Mouse (Mus musculus) liver, embryonic 14 days (tissue): Measurements from ENCODE around the gene Olfr1289. TPM values are rescaled to one million over a fixed set of nuclear protein-coding genes. Genes with fewer than 3 reads are reported as not detected.

Experiments
- polyA plus RNA-seq: library from polyadenylated mRNA; depleted of rRNA; stranded (reverse); fragments of >200 nt; gene quantifications from 2 replicates; pipeline ENCODE4 v1.2.3, GENCODE M21; 2012; rRNA removed

Gene Olfr1289
- polyA plus RNA-seq, result not detected in 2 replicates

DNA sequence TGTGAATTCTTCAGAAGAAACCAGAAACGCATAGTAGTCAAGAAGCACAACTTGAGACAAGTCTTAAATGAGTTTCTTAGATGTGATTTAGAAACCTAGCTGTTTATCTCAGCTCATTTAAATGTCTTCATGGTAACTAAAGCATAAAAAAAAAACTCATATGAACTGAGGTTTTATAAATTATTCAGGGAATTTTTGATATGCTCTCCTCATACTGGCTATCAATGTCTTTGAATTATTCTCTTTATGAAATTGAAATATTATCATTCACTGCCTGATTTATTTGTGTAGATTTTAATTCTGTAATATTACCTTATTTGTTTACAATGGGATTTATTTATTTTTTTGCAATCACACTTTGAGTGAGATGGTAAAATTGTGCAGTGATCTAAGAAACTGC is at the start of gene Olfr1289:
Gene Olfr1289 (plus strand): TSS at position 301 of the 400 bp plus-strand sequence.

DNA sequence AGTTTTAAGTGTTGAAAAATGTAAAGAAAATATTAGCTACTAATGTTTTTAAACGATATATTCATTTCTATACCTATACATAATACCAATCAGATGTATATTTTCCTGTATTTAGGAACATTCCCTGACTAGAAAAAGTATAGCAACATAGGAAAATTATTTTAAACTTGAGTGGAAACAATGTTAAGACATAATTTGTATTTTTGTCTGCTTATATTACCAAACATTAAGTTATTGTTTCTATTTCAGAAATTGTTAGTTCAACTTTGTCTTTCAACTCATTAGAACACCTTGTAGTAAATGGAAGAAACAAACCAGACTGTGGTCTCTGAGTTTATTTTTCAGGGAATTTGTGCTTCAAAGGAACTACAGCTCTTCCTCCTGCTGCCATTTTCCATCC is 31.8 kb upstream of the Olfr1289 start, which contains the start of gene Olfr1287:
Gene Olfr1287 (plus strand): TSS at position 301 of the 400 bp plus-strand sequence.

DNA sequence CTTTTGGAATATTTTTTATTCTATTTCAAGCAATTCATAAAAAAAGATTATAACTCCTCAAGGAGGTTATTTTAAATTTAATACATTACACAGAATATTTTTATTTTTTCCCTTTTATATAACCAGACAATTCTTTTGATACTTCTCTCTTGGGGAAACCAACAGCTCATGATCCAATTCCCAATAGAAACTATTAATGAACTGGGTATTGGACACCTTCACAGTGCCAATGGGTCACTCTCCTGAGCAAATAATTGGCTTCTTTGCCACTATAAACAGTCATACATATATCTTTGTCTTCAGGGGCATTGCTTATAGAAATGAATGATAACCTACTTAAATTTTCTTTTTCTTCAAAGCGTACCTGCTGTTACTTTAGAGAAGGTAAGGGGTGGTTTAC is 6.8 kb upstream of the Olfr1289 start, which contains the start of gene Olfr1288:
Gene Olfr1288 (plus strand): TSS at position 301 of the 400 bp plus-strand sequence.

DNA sequence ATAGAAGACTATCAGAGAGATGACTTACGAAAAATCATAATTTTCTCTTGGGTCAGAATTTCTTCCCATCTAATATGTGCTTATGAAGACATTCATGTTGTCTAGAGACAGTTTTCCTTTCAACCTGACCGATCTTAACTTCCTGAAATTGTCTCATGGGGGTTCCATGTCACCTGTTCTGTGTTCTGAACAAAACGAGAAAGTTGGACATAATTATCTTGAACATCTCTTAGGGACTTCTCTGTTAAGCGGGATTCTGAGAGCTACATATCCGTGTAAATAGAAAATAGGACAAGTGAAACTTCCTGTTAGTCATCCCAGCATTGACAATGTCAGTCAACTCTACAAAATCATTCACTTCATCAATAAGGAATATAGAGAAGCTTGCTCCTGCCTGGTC is 13.1 kb downstream of the Olfr1289 start, which contains the start of gene Olfr1290:
Gene Olfr1290 (minus strand): TSS at position 101 of the 400 bp plus-strand sequence.

DNA sequence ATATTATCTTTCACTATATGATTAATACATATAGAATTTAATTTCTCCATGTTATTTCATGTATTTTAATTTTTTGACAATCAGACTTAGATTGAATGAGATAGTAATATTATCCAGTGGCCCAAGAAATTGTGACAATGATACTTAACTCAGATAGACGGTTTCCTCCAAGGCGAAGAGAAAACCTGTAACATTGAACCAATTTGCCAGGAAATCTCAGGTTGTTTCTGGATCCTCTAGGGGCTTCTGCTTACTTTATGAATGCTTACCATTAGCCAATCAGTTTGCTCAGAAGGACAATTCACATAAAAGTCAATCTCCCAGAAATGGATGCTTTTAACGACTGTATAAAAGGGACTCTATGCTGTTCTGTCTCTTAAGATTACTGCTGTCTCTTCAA is 16.3 kb downstream of the Olfr1289 start, which contains the start of gene Olfr1291-ps1:
Gene Olfr1291-ps1 (plus strand): TSS at position 301 of the 400 bp plus-strand sequence.

DNA sequence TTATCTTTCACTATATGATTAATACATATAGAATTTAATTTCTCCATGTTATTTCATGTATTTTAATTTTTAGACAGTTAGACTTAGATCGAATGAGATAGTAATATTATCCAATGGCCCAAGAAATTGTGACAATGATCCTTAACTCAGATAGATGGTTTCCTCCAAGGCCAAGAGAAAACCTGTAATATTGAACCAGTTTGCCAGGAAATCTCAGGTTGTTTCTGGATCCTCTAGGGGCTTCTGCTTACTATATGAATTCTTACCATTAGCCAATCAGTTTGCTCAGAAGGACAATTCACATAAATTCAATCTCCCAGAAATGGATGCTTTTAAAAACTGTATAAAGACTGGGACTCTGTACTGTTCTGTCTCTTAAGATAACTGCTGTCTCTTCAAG is 44.3 kb downstream of the Olfr1289 start, which contains the start of gene Olfr1293-ps:
Gene Olfr1293-ps (plus strand): TSS at position 301 of the 400 bp plus-strand sequence.

Other genes starting within 250 kb of the Olfr1289 start
- not detected in 2 replicates for gene Olfr1275, start 245.5 kb upstream of the Olfr1289 start, polyA plus RNA-seq
- gene Olfr1276, start 226.3 kb upstream of the Olfr1289 start, polyA plus RNA-seq, result not detected in 2 replicates
- not detected in 2 replicates for gene Olfr1277, start 206.7 kb upstream of the Olfr1289 start, polyA plus RNA-seq
- not detected in 2 replicates for gene Olfr1278, start 190.7 kb upstream of the Olfr1289 start, polyA plus RNA-seq
- not detected in 2 replicates for gene Olfr1279, start 180.2 kb upstream of the Olfr1289 start, polyA plus RNA-seq
- gene Olfr1280, start 166.8 kb upstream of the Olfr1289 start, polyA plus RNA-seq, result not detected in 2 replicates
- not detected in 2 replicates for gene Olfr1281, start 154.3 kb upstream of the Olfr1289 start, polyA plus RNA-seq
- not detected in 2 replicates for gene Olfr1282, start 144.7 kb upstream of the Olfr1289 start, polyA plus RNA-seq
- not detected in 2 replicates for gene Olfr1283, start 114.0 kb upstream of the Olfr1289 start, polyA plus RNA-seq
- gene Olfr1284, start 105.3 kb upstream of the Olfr1289 start, polyA plus RNA-seq, result not detected in 2 replicates
- gene Olfr1286, start 57.7 kb upstream of the Olfr1289 start, polyA plus RNA-seq, result not detected in 2 replicates
- gene Olfr1287, start 31.7 kb upstream of the Olfr1289 start, polyA plus RNA-seq, result not detected in 2 replicates
- not detected in 2 replicates for gene Olfr1288, start 6.7 kb upstream of the Olfr1289 start, polyA plus RNA-seq
- not detected in 2 replicates for gene Olfr1290, start 13.0 kb downstream of the Olfr1289 start, polyA plus RNA-seq
- not detected in 2 replicates for gene Olfr1291-ps1, start 16.4 kb downstream of the Olfr1289 start, polyA plus RNA-seq
- not detected in 2 replicates for gene Olfr1293-ps, start 44.4 kb downstream of the Olfr1289 start, polyA plus RNA-seq
- gene Olfr1294, start 59.5 kb downstream of the Olfr1289 start, polyA plus RNA-seq, result not detected in 2 replicates
- gene Olfr1295, start 88.9 kb downstream of the Olfr1289 start, polyA plus RNA-seq, result not detected in 2 replicates
- gene Olfr1297, start 145.7 kb downstream of the Olfr1289 start, polyA plus RNA-seq, result not detected in 2 replicates
- not detected in 2 replicates for gene Olfr1298, start 168.4 kb downstream of the Olfr1289 start, polyA plus RNA-seq
- gene Olfr1299, start 180.6 kb downstream of the Olfr1289 start, polyA plus RNA-seq, result not detected in 2 replicates